ENCODE assay signal across 8 mouse cellular contexts in the genomic region with DNA sequence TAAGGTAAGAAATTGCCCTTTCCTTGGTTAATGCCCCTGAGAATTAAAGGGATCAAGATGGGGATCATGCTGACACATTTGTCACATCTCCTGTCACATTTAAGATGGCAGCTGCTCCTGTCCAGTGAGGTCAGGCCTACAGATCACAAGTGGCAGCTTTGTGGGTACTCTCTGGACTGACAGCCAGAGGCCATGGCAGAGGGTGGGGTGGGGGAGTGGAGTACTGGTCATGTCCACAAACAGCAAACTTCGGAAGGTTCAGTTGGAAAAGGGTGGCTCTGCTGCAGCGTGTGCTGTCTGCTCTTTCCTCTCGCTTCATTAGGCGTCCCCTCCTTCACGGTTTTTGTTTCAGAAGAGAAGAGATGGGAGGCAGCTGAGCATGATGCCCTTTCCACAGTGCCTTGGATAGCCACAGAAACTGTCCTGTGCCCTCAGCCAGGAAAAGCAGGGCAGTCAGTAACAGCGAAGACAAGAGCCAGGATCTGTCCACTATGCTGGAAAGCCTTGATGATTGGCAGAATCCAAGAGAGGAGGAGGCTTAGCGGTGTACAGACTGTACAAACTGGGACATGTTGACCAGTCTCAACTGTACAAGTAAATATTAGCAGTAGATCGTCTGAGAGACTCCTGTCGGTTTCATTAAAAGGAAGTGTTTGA. TPM values are rescaled to one million over a fixed set of nuclear protein-coding genes. Genes with fewer than 3 reads are reported as not detected.
DNase-seq lines count a peak whose midpoint lies in the region; ATAC-seq and TF ChIP-seq lines count a peak whose summit lies in the region.
"Had no signal": no experiment of that assay in that cellular context is flagged by ENCODE, and none has a peak within 500 bp of the region (broad histone marks: within the 10 kb centered on the region; RNA-seq: fewer than 3 reads in every experiment).

No protein-coding gene starts in this region.

- TF ChIP-seq CTCF in intestine, postnatal 0 days (IDR thresholded peaks at IDR 0.05; ENCODE audit: low read depth) = no peak
- no peak for TF ChIP-seq CTCF in MEL (IDR thresholded peaks at IDR 0.05 in 2 of 3, conservative IDR thresholded peaks at IDR 0.05 in 1 of 3; ENCODE audit: control insufficient read depth in 1 of 3, insufficient read depth in 1 of 3, low read depth in 2 of 3, low read length in 3 of 3, poor library complexity in 1 of 3, severe bottlenecking in 1 of 3)
- no peak for TF ChIP-seq CTCF in lung, embryonic 14.5 days (IDR thresholded peaks at IDR 0.05; ENCODE audit: low read depth)

- H3K4me2 ChIP-seq in intestine, postnatal 0 days (replicated peaks; ENCODE audit: low read depth) = no peak overlapping the region
- H3K4me2 ChIP-seq in intestine, embryonic 16.5 days (ENCODE audit: low read depth, low read length) = no peak overlapping the region
- no peak overlapping the region for H3K4me2 ChIP-seq in lung, embryonic 14.5 days

- no peak overlapping the region for H3K9ac ChIP-seq in intestine, postnatal 0 days (ENCODE audit: low read depth, low read length)
- H3K9ac ChIP-seq in intestine, embryonic 16.5 days (ENCODE audit: low read depth, low read length) = no peak overlapping the region
- peak overlapping the region; percentile 61 for H3K9ac ChIP-seq in MEL (ENCODE audit: control insufficient read depth, low read depth, low read length, poor library complexity, severe bottlenecking)
- H3K9ac ChIP-seq in lung, embryonic 14.5 days = no peak overlapping the region

- ATAC-seq in intestine, postnatal 0 days = 0 out of 2 replicates have a peak, but pooled peaks have one; percentile 7
- no peak for ATAC-seq in intestine, embryonic 16.5 days
- peak; percentile 62; the same call in 1 of the 2 replicates for ATAC-seq in lung, embryonic 14.5 days (ENCODE audit: insufficient read depth)

- DNase-seq in MEL (ENCODE audit: low read depth, low spot score) = peak; percentile 49
- peak; percentile 87 for DNase-seq in adipocyte (ENCODE audit: low spot score)
- no peak for DNase-seq in lung, embryonic 14.5 days
- no peak for DNase-seq in right cerebral cortex, postnatal 14 days
- DNase-seq in thymus, postnatal 0 days (ENCODE audit: low spot score) = no peak
- DNase-seq: cerebellum, adult 11 months had no signal

- TF ChIP-seq RAD21 in MEL (IDR thresholded peaks at IDR 0.05; ENCODE audit: low read depth, low read length) = no peak

- no peaks in the 10 kb centered on the region for H3K9me3 ChIP-seq in intestine, postnatal 0 days (ENCODE audit: control insufficient read depth)
- no peaks in the 10 kb centered on the region for H3K9me3 ChIP-seq in intestine, embryonic 16.5 days (ENCODE audit: control insufficient read depth, low read length)
- H3K9me3 ChIP-seq in MEL (replicated peaks; ENCODE audit: insufficient read depth, low read length) = no peaks in the 10 kb centered on the region
- H3K9me3 ChIP-seq in lung, embryonic 14.5 days (ENCODE audit: low read depth, low read length) = no peaks in the 10 kb centered on the region

- TF ChIP-seq EP300 in MEL (IDR thresholded peaks at IDR 0.05; ENCODE audit: low read depth in 1 of 2, low read length in 2 of 2) = no peak

- TF ChIP-seq POLR2A in MEL (IDR thresholded peaks at IDR 0.05; ENCODE audit: control insufficient read depth in 1 of 2, insufficient read depth in 1 of 2, low read depth in 1 of 2, low read length in 2 of 2, poor library complexity in 1 of 2) = 0 out of 4 replicates have a peak, but pooled peaks of 1 of the 2 experiments have one; percentile 7

- H3K36me3 ChIP-seq in intestine, postnatal 0 days (ENCODE audit: control insufficient read depth, insufficient read depth) = no peaks in the 10 kb centered on the region; the same call in 1 of the 2 replicates
- no peaks in the 10 kb centered on the region for H3K36me3 ChIP-seq in intestine, embryonic 16.5 days (ENCODE audit: control insufficient read depth, insufficient read depth, low read length)
- H3K36me3 ChIP-seq in MEL (ENCODE audit: control insufficient read depth in 1 of 2, insufficient read depth in 2 of 2, low read length in 2 of 2) = peaks cover 0 to 26% of the 10 kb centered on the region in 2 experiments; a peak in 2 of 4 replicates
- H3K36me3 ChIP-seq in lung, embryonic 14.5 days (ENCODE audit: insufficient read depth) = peaks cover 22% of the 10 kb centered on the region; the same call in 1 of the 2 replicates

- peak overlapping the region; percentile 17; the same call in 1 of the 2 replicates for H3K27ac ChIP-seq in intestine, postnatal 0 days (ENCODE audit: low read depth, low read length)
- no peak overlapping the region for H3K27ac ChIP-seq in intestine, embryonic 16.5 days (ENCODE audit: low read length)
- peak overlapping the region; percentile 96 for H3K27ac ChIP-seq in MEL (ENCODE audit: control insufficient read depth, low read depth, low read length)
- H3K27ac ChIP-seq in lung, embryonic 14.5 days (ENCODE audit: low read depth) = peak overlapping the region; percentile 72; the same call in 1 of the 2 replicates

- 62% methylated on average over 9 of the region's 9 CpGs for WGBS in intestine, postnatal 0 days
- WGBS in intestine, embryonic 16.5 days = 67% methylated on average over 9 of the region's 9 CpGs
- WGBS in lung, embryonic 14.5 days = 34% methylated on average over 9 of the region's 9 CpGs

- no peaks in the 10 kb centered on the region for H3K27me3 ChIP-seq in intestine, postnatal 0 days (replicated peaks; ENCODE audit: control insufficient read depth, insufficient read depth, low read length)
- H3K27me3 ChIP-seq in intestine, embryonic 16.5 days (replicated peaks; ENCODE audit: control insufficient read depth, insufficient read depth, low read length) = no peaks in the 10 kb centered on the region
- H3K27me3 ChIP-seq in MEL (ENCODE audit: control insufficient read depth in 1 of 2, insufficient read depth in 2 of 2, low read length in 2 of 2) = no peaks in the 10 kb centered on the region
- H3K27me3 ChIP-seq in lung, embryonic 14.5 days (ENCODE audit: insufficient read depth, low read length) = no peaks in the 10 kb centered on the region

- no peak overlapping the region for H3K4me3 ChIP-seq in intestine, postnatal 0 days (ENCODE audit: low read depth, low read length)
- no peak overlapping the region for H3K4me3 ChIP-seq in intestine, embryonic 16.5 days (ENCODE audit: low read length)
- H3K4me3 ChIP-seq in MEL (ENCODE audit: control insufficient read depth in 1 of 2, insufficient read depth in 1 of 2, low read depth in 2 of 2, low read length in 2 of 2) = peak overlapping the region; percentile 13 to 38
- H3K4me3 ChIP-seq in lung, embryonic 14.5 days (ENCODE audit: low read depth, low read length) = no peak overlapping the region

- peaks cover 3% of the 10 kb centered on the region; the same call in 1 of the 2 replicates for H3K4me1 ChIP-seq in intestine, postnatal 0 days (replicated peaks; ENCODE audit: control insufficient read depth, insufficient read depth, low read length)
- no peaks in the 10 kb centered on the region for H3K4me1 ChIP-seq in intestine, embryonic 16.5 days (ENCODE audit: control insufficient read depth, insufficient read depth, low read length)
- peaks cover 8 to 32% of the 10 kb centered on the region in 2 experiments for H3K4me1 ChIP-seq in MEL (ENCODE audit: control insufficient read depth in 1 of 2, insufficient read depth in 2 of 2, low read length in 2 of 2)
- peaks cover 7% of the 10 kb centered on the region; the same call in 1 of the 2 replicates for H3K4me1 ChIP-seq in lung, embryonic 14.5 days (ENCODE audit: insufficient read depth)

- H3K79me2 ChIP-seq in MEL (ENCODE audit: control insufficient read depth, insufficient read depth, low read length, poor library complexity) = no peaks in the 10 kb centered on the region

TF ChIP-seq in MEL, 35 proteins besides CTCF, POLR2A, EP300 and RAD21:
- TF ChIP-seq RCOR1 (IDR thresholded peaks at IDR 0.05; ENCODE audit: low read depth, low read length) (no peak), MYC (IDR thresholded peaks at IDR 0.05; ENCODE audit: low read depth, low read length) (no peak), MEF2A (IDR thresholded peaks at IDR 0.05; ENCODE audit: extremely low read depth, insufficient replicate concordance, low read depth, low read length, poor library complexity, severe bottlenecking) (no peak), SIN3A (IDR thresholded peaks at IDR 0.05; ENCODE audit: low read length) (peak; percentile 44), UBTF (IDR thresholded peaks at IDR 0.05; ENCODE audit: borderline replicate concordance, insufficient read depth, low read depth, low read length) (no peak), ZMIZ1 (IDR thresholded peaks at IDR 0.05; ENCODE audit: low read depth, low read length) (no peak), MXI1 (IDR thresholded peaks at IDR 0.05; ENCODE audit: low read depth, low read length) (0 out of 2 replicates have a peak, but pooled peaks have one; percentile 39), SMC3 (IDR thresholded peaks at IDR 0.05; ENCODE audit: low read depth, low read length) (no peak), KAT2A (conservative IDR thresholded peaks at IDR 0.05; ENCODE audit: low read depth, low read length) (no peak), ZNF384 (IDR thresholded peaks at IDR 0.05; ENCODE audit: low read depth, low read length) (no peak), POLR2AphosphoS2 (IDR thresholded peaks at IDR 0.05; ENCODE audit: low read length) (no peak), ELF1 (IDR thresholded peaks at IDR 0.05; ENCODE audit: low read depth, low read length) (no peak), NELFE (IDR thresholded peaks at IDR 0.05; ENCODE audit: low read depth, low read length) (no peak), MAX (IDR thresholded peaks at IDR 0.05; ENCODE audit: low read length) (no peak), TBP (IDR thresholded peaks at IDR 0.05; ENCODE audit: low read depth, low read length) (no peak), ZC3H11A (IDR thresholded peaks at IDR 0.05; ENCODE audit: low read depth, low read length) (no peak), USF1 (IDR thresholded peaks at IDR 0.05; ENCODE audit: low read depth, low read length) (no peak)

RNA-seq across cellular contexts. Expression of a gene that starts 46.0 kb away (rescaled TPM):
- 27.9 and 29.0 TPM in 2 replicates for polyA plus RNA-seq in intestine, postnatal 0 days (2015; fragmentation: Nextera tagmentation; extraction: Ambion mirVana)
- 36.2 and 47.4 TPM in 2 replicates for polyA plus RNA-seq in intestine, embryonic 16.5 days (2015; fragmentation: Nextera tagmentation; extraction: Ambion mirVana)
- 14.2 and 19.1 TPM in 2 replicates for total RNA-seq in MEL (2012; rRNA removed)
- 10 to 100 TPM in 1 of 2 experiments, not detected in 1; 40.8 TPM for polyA plus RNA-seq in MEL (2012; ENCODE audit: insufficient read depth in 1 of 2, insufficient read length in 2 of 2, low read depth in 1 of 2, low replicate concordance in 2 of 2, missing spikeins in 1 of 2)
- 28.9 and 29.7 TPM in 2 replicates for polyA plus RNA-seq in lung, embryonic 14.5 days (2014; fragmentation: Nextera tagmentation; extraction: Ambion mirVana)
- polyA plus RNA-seq in thymus, postnatal 0 days (2015; fragmentation: Nextera tagmentation; extraction: Ambion mirVana) = 1.5 and 1.6 TPM in 2 replicates

Comparison
In these comparisons a context has a peak if more than half of its experiments do, and no peak if none do; other contexts are left out.
1. H3K4me3 ChIP-seq: peak in MEL (2 of 2); none in intestine, postnatal 0 days (single experiment), intestine, embryonic 16.5 days (single experiment) and lung, embryonic 14.5 days (single experiment).
2. DNase-seq: peak in MEL (single experiment) and adipocyte (single experiment); none in lung, embryonic 14.5 days (single experiment), right cerebral cortex, postnatal 14 days (single experiment) and thymus, postnatal 0 days (single experiment).